Mouse (Mus musculus) embryonic facial prominence, embryonic 11.5 days (tissue): ENCODE measurements around the gene Fbxl17. TPM values are rescaled to one million over a fixed set of nuclear protein-coding genes. Genes with fewer than 3 reads are reported as not detected.

ENCODE experiments used
- ATAC-seq: fragments of 200-750 bp; cut with Nextera tagmentation; replicated peaks from 2 replicates; pipeline ENCODE4 v1.8.0; 2017; ENCODE audit warnings: low read depth; ENCODE audit not compliant: insufficient number of reproducible peaks, low FRiP score, low TSS enrichment
- DNase-seq: peaks from one replicate; pipeline ENCODE4 v3.0.0-alpha.2; 2015; ENCODE audit warnings: low spot score
- H3K27ac ChIP-seq: fragments of 300-500 bp; sonication (generic); replicated peaks from 2 replicates; pipeline ENCODE4 v1.5.1; 2014; ENCODE audit warnings: mild to moderate bottlenecking, low read depth, low read length, control low read depth
- H3K27me3 ChIP-seq: fragments of 300-500 bp; sonication (generic); 2 replicates; pipeline ENCODE4 v1.6.1; 2014; ENCODE audit warnings: mild to moderate bottlenecking, low read length, moderate library complexity, mixed read lengths; ENCODE audit not compliant: control insufficient read depth, insufficient read depth
- H3K36me3 ChIP-seq: fragments of 300-500 bp; sonication (generic); replicated peaks from 2 replicates; pipeline ENCODE4 v1.6.1; 2014; ENCODE audit warnings: low read depth, mild to moderate bottlenecking, low read length, moderate library complexity, mixed read lengths; ENCODE audit not compliant: control insufficient read depth, insufficient read depth
- H3K4me1 ChIP-seq: fragments of 300-500 bp; sonication (generic); 2 replicates; pipeline ENCODE4 v1.6.1; 2014; ENCODE audit warnings: low read length, mixed read lengths; ENCODE audit not compliant: control insufficient read depth, insufficient read depth
- H3K4me2 ChIP-seq: fragments of 300-500 bp; sonication (generic); 2 replicates; pipeline ENCODE4 v1.6.1; 2014; ENCODE audit warnings: low read depth, mild to moderate bottlenecking, control low read depth, low read length, moderate library complexity
- H3K4me3 ChIP-seq: fragments of 300-500 bp; sonication (generic); 2 replicates; pipeline ENCODE4 v1.5.1; 2014; ENCODE audit warnings: low read depth, low read length, control low read depth
- H3K9ac ChIP-seq: fragments of 300-500 bp; sonication (generic); replicated peaks from 2 replicates; pipeline ENCODE4 v1.6.1; 2014; ENCODE audit warnings: mild to moderate bottlenecking, control low read depth, low read length
- H3K9me3 ChIP-seq: fragments of 300-500 bp; sonication (generic); replicated peaks from 2 replicates; pipeline ENCODE4 v1.6.1; 2016; ENCODE audit warnings: mild to moderate bottlenecking, low read length, inconsistent platforms, mixed read lengths; ENCODE audit not compliant: control insufficient read depth
- WGBS: fragments of 180-500 bp; shearing (Covaris S2); extraction: QIAGEN DNeasy Blood & Tissue Kit; methylation state at CpG from one replicate; pipeline ENCODE4 v1.1.7; 2014; 5-methylcytosine and 5-hydroxymethylcytosine counted together
- polyA plus RNA-seq: library from polyadenylated mRNA; unstranded; fragments of >200 nt; fragmentation: Nextera tagmentation; extraction: Ambion mirVana; gene quantifications from 2 replicates; pipeline ENCODE4 v1.2.1, GENCODE M21; 2014

Gene Fbxl17
- polyA plus RNA-seq, 1 experiment from 2014 or later = 7.7 TPM

- no peak overlapping the region for H3K27ac ChIP-seq
- H3K27me3 ChIP-seq = no peaks in the 10 kb centered on the region
- WGBS = 87% methylated on average over 2 of the region's 2 CpGs
- ATAC-seq = no peak
- H3K4me3 ChIP-seq = no peak overlapping the region
- no peak for DNase-seq
- H3K4me2 ChIP-seq = no peak overlapping the region
- H3K4me1 ChIP-seq = no peaks in the 10 kb centered on the region
- H3K9ac ChIP-seq = no peak overlapping the region
- no peaks in the 10 kb centered on the region for H3K36me3 ChIP-seq
- no peaks in the 10 kb centered on the region for H3K9me3 ChIP-seq
These were observed 94.8 kb downstream of the Fbxl17 start for GRCm38 (mm10) chr17:63404968-63405367.

DNA sequence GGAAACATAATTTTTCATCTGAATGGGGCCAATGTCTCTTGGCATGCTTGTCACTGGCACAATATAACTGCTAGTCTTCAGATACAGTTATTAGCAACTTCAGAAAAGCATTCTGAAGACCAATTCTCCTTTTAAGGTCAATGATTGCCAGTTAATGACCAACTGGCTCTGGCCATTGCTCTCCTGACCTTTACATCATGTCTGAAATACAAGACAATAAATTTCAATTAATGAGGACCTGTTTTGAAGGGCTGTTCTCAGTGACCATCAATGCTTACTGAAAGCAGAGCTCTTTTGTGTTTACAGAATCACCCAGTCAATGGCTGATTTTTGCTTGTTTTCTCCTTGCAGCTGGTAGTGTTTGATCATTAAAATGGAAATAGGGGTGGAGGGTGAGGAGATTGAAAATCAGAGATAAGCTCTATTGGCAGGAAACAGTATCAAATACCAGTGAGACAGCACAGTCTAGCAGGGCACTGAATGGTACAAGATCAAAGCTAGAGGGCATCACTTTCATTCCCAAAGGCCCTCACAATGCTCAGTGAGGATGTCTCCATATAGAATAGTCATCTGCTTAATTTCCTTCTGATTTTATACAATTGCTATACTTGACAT lies 95.9 kb downstream of the Fbxl17 start:
- no peak overlapping the region for H3K4me2 ChIP-seq

DNA sequence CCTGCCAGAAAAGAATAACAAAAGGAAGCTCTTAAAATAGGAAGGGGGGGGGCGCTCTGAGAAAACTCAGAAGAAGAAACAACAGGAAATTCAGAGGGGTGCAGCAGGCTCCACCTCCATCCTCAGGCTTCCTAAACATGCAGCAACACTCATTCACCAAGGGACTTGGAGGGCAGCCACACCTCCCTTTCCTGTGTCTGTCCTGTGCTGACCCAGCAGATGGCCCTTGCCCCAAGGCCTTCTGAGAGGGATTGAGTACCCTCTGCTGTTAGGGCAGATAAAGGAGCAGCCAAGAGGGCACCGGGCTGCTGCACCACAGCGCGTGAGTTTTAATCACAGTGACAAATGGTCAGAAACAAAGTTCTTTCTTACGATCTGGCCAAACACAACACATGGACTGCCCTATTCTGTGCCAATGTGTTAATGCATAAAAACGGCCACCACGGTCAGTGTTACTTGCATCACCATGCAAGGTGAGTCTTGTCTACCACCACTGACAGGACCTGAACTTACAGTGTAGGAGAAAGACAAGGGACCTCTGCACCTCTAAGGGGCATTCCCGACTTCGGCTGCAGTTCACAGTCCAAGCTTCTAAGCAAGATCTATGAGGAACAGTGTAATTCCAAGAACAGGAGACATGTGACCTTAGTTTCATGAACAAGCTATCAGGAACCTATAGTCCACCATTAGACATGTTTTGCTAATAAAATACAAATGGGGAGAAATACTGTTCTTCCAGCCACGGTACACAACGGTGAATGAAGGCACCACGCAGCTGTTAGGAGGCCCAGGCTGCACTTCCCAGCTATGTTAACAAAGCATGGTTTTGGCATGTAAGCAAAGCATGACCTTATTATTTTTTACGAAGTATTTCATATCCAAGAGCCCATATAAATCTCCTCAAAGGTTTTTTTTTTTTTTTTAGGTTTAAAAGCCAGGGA lies 96.8 kb downstream of the Fbxl17 start:
- WGBS = 77% methylated on average over 13 of the region's 13 CpGs
- no peaks in the 10 kb centered on the region for H3K4me1 ChIP-seq
- no peak overlapping the region for H3K9ac ChIP-seq
- H3K9me3 ChIP-seq = no peaks in the 10 kb centered on the region
- no peak for DNase-seq
- ATAC-seq = no peak
- H3K27ac ChIP-seq = no peak overlapping the region
- no peak overlapping the region for H3K4me2 ChIP-seq
- no peaks in the 10 kb centered on the region for H3K36me3 ChIP-seq
- H3K4me3 ChIP-seq = no peak overlapping the region
- H3K27me3 ChIP-seq = no peaks in the 10 kb centered on the region

More for the DNA sequence above, 95.9 kb downstream of the Fbxl17 start:
- Histone ChIP-seq H3K9me3 (no peaks in the 10 kb centered on the region), H3K9ac (no peak overlapping the region), H3K36me3 (no peaks in the 10 kb centered on the region), H3K4me1 (no peaks in the 10 kb centered on the region), H3K27me3 (no peaks in the 10 kb centered on the region), H3K27ac (no peak overlapping the region), H3K4me3 (no peak overlapping the region)
- ATAC-seq (no peak), DNase-seq (no peak)

DNA sequence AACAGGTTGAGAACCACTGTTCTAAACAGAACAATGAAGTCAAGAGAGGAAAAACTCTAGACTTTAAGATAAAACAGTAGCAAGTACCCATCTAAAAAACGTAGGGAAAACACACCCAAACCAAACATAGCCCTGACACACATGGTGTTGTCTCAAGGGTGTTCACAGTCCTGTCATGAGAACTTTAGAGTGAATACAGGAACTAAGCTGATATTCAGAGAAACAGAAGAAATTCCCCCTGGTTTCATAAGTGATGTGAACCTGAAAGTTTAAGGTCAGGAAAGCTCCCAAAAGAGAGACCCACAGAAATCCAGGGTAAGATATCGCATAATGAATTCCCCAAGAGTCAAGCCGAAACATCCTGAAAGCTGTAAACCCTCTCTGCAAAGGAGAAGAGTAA lies 97.6 kb downstream of the Fbxl17 start:
- Histone ChIP-seq H3K9ac (no peak overlapping the region), H3K27ac (no peak overlapping the region), H3K4me1 (no peaks in the 10 kb centered on the region), H3K9me3 (no peaks in the 10 kb centered on the region), H3K4me2 (no peak overlapping the region), H3K4me3 (no peak overlapping the region), H3K36me3 (no peaks in the 10 kb centered on the region), H3K27me3 (no peaks in the 10 kb centered on the region)
- WGBS = 51% methylated on average over 3 of the region's 3 CpGs
- ATAC-seq = no peak
- DNase-seq = no peak

GRCm38 (mm10) chr17:63400640-63401039 lies 99.2 kb downstream of the Fbxl17 start:
- Histone ChIP-seq H3K4me1 (no peaks in the 10 kb centered on the region), H3K9ac (no peak overlapping the region), H3K27ac (no peak overlapping the region), H3K4me2 (no peak overlapping the region), H3K27me3 (no peaks in the 10 kb centered on the region), H3K9me3 (no peaks in the 10 kb centered on the region), H3K4me3 (no peak overlapping the region), H3K36me3 (no peaks in the 10 kb centered on the region)
- ATAC-seq (no peak), DNase-seq (no peak)
- 74% methylated on average over 5 of the region's 5 CpGs for WGBS

DNA sequence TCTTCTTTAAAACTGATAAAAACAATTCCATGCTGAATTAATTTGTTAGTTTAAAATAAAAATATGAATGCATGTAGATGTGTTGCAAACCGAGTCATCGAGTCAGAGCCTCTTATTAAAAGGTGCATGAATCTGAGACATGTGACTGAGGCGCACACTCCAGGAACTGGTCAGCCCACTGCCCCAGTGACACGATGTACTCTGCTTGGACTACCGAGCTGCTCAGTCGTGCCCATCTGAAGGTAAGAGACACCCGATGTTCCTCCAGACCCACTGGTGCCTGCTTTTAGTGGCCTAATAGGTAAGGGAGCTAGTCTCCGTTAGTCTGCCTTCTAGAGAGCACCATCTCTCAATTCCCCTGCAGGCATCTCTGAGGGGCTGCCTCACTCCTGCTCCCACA lies 100.0 kb downstream of the Fbxl17 start:
- no peak overlapping the region for H3K4me2 ChIP-seq
- no peaks in the 10 kb centered on the region for H3K27me3 ChIP-seq
- H3K27ac ChIP-seq = no peak overlapping the region
- WGBS = 91% methylated on average over 8 of the region's 8 CpGs
- ATAC-seq (no peak), DNase-seq (no peak)
- H3K9me3 ChIP-seq = no peaks in the 10 kb centered on the region
- H3K4me1 ChIP-seq = no peaks in the 10 kb centered on the region
- no peak overlapping the region for H3K4me3 ChIP-seq
- no peaks in the 10 kb centered on the region for H3K36me3 ChIP-seq
- no peak overlapping the region for H3K9ac ChIP-seq

- Histone ChIP-seq H3K27me3 (no peaks in the 10 kb centered on the region), H3K27ac (no peak overlapping the region), H3K36me3 (no peaks in the 10 kb centered on the region), H3K4me1 (no peaks in the 10 kb centered on the region), H3K9ac (no peak overlapping the region), H3K4me3 (no peak overlapping the region), H3K9me3 (no peaks in the 10 kb centered on the region), H3K4me2 (no peak overlapping the region)
- WGBS = 77% methylated on average over 4 of the region's 4 CpGs
- no peak for ATAC-seq
- DNase-seq = no peak
These were observed 108.3 kb downstream of the Fbxl17 start for GRCm38 (mm10) chr17:63391506-63391905.

DNA sequence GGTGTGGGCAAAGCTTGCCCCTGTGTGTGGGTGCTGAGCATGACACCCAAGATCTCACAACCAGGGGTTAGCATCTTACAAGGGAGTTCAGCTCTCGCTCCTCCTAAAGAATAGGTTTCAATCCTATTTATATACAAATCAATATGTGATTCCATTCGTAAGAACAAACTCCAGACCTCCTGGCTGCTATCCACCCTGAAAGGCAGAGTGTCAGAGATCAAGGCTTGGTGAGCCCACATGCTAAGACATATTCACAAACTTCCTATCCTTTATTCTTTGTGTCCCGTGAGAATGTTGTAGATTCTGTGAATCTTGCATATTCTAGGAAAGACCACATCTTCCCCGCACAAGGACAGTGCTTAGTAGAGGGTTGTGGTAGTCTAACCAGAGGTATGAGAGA lies 108.9 kb downstream of the Fbxl17 start:
- no peak for DNase-seq
- WGBS = 82% methylated on average over 4 of the region's 4 CpGs
- no peak overlapping the region for H3K27ac ChIP-seq
- ATAC-seq = no peak
- no peak overlapping the region for H3K4me2 ChIP-seq
- H3K36me3 ChIP-seq = no peaks in the 10 kb centered on the region
- no peak overlapping the region for H3K4me3 ChIP-seq
- no peaks in the 10 kb centered on the region for H3K4me1 ChIP-seq
- H3K27me3 ChIP-seq = no peaks in the 10 kb centered on the region
- H3K9me3 ChIP-seq = no peaks in the 10 kb centered on the region
- no peak overlapping the region for H3K9ac ChIP-seq
